Mouse (Mus musculus) thymus, adult 2 months (tissue): Measurements from ENCODE around the gene Rasd1.

Experiments
- CTCF ChIP-seq: fragments of 200-500 bp; IDR thresholded peaks from 2 replicates; pipeline ENCODE4 v1.5.1; 2012; ENCODE audit warnings: mild to moderate bottlenecking, control low read depth, low read length, moderate library complexity, borderline replicate concordance; ENCODE audit not compliant: control insufficient read depth, poor library complexity, insufficient read depth; ENCODE audit errors: extremely low read depth
- POLR2A ChIP-seq: fragments of 200-500 bp; IDR thresholded peaks from 2 replicates; pipeline ENCODE4 v1.6.1; 2012; ENCODE audit warnings: mild to moderate bottlenecking, low read length, control low read depth, moderate library complexity; ENCODE audit not compliant: control insufficient read depth, poor library complexity, insufficient read depth; ENCODE audit errors: extremely low read depth

DNA sequence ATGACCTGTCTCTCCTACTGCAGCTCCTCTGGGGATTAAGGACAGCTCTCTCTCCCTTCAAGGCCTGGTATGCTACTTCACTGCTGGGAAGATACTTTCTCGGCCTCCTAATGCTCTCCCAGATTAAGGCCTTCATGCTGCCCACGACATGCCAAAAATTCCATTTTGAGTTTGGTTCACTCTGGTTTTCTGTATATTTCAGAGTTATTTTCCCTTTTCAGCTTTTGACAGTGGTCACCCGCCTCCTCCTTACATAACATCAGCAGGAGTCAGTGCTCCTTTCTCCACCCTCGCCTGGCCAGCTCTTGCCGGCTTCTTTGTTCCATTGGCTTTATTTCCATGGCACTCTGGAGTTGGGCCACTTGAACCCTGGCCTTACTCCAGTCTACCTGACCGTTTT is 40.0 kb upstream of the Rasd1 start:
- TF ChIP-seq POLR2A, result no peak
- no peak for TF ChIP-seq CTCF
